Mouse (Mus musculus) MEL (cell line): ENCODE measurements around the gene Hist1h2ad. TPM values are rescaled to one million over a fixed set of nuclear protein-coding genes. Genes with fewer than 3 reads are reported as not detected.
"Not testable (repeated sequence)": the region's sequence is repeated elsewhere in the genome, so short reads cannot be mapped to it uniquely, and the experiment has no call there.

Experiments used
- DNase-seq: peaks from one replicate; pipeline ENCODE4 v3.0.0; 2011; ENCODE audit warnings: low read depth, low spot score
- H3K27ac ChIP-seq: 2 replicates; pipeline ENCODE4 v1.5.1; 2012; ENCODE audit warnings: low read depth, mild to moderate bottlenecking, control low read depth, low read length, moderate library complexity; ENCODE audit not compliant: control insufficient read depth
- H3K27me3 ChIP-seq, 2 experiments: fragments of 150-350 bp in 1 of 2; sonication (generic) in 1 of 2; 2 replicates each; pipeline ENCODE4 v1.6.1; 2012; ENCODE audit warnings: low read length in 2 of 2, mild to moderate bottlenecking in 2 of 2, improper control_type of control experiment in 1 of 2, moderate library complexity in 1 of 2; ENCODE audit not compliant: insufficient read depth in 2 of 2, control insufficient read depth in 1 of 2
- H3K36me3 ChIP-seq, 2 experiments: 2 replicates each; pipeline ENCODE4 v1.6.1; 2012 to 2014; ENCODE audit warnings: low read length in 2 of 2, improper control_type of control experiment in 1 of 2, inconsistent platforms in 1 of 2, mild to moderate bottlenecking in 1 of 2; ENCODE audit not compliant: insufficient read depth in 2 of 2, control insufficient read depth in 1 of 2
- H3K4me1 ChIP-seq, 2 experiments: fragments of 150-350 bp in 1 of 2; sonication (generic) in 1 of 2; 2 replicates each; pipeline ENCODE4 v1.6.1; 2012; ENCODE audit warnings: low read length in 2 of 2, improper control_type of control experiment in 1 of 2, mild to moderate bottlenecking in 1 of 2; ENCODE audit not compliant: insufficient read depth in 2 of 2, control insufficient read depth in 1 of 2
- H3K4me3 ChIP-seq, 2 experiments: fragments of 150-350 bp in 1 of 2; sonication (generic) in 1 of 2; 2 replicates each; pipeline ENCODE4 v1.5.1; 2012; ENCODE audit warnings: low read depth in 2 of 2, low read length in 2 of 2, mild to moderate bottlenecking in 2 of 2, moderate library complexity in 2 of 2, control low read depth in 1 of 2, improper control_type of control experiment in 1 of 2; ENCODE audit not compliant: control insufficient read depth in 1 of 2, insufficient read depth in 1 of 2
- H3K79me2 ChIP-seq: 2 replicates; pipeline ENCODE4 v1.6.1; 2012; ENCODE audit warnings: mild to moderate bottlenecking, low read length, moderate library complexity; ENCODE audit not compliant: control insufficient read depth, poor library complexity, insufficient read depth
- H3K9ac ChIP-seq: 2 replicates; pipeline ENCODE4 v1.6.1; 2012; ENCODE audit warnings: low read depth, mild to moderate bottlenecking, control low read depth, low read length, moderate library complexity; ENCODE audit not compliant: control insufficient read depth, poor library complexity, severe bottlenecking
- H3K9me3 ChIP-seq: fragments of 150-350 bp; sonication (generic); replicated peaks from 2 replicates; pipeline ENCODE4 v1.6.1; 2012; ENCODE audit warnings: mild to moderate bottlenecking, low read length, improper control_type of control experiment, moderate library complexity; ENCODE audit not compliant: insufficient read depth
- POLR2A ChIP-seq, 2 experiments: IDR thresholded peaks; 2 replicates each; pipeline ENCODE4 v1.6.1; 2011 to 2012; ENCODE audit warnings: low read length in 2 of 2, mild to moderate bottlenecking in 2 of 2, control low read depth in 1 of 2, improper control_type of control experiment in 1 of 2, low read depth in 1 of 2, moderate library complexity in 1 of 2; ENCODE audit not compliant: control insufficient read depth in 1 of 2, insufficient read depth in 1 of 2, poor library complexity in 1 of 2
- POLR2AphosphoS5 ChIP-seq: IDR thresholded peaks from 2 replicates; pipeline ENCODE4 v1.6.1; 2012; ENCODE audit warnings: low read depth, borderline replicate concordance, mild to moderate bottlenecking, inconsistent platforms, low read length, moderate library complexity, mixed read lengths
- TAL1 ChIP-seq: IDR thresholded peaks from 2 replicates; pipeline ENCODE4 v1.6.1; 2012; ENCODE audit warnings: mild to moderate bottlenecking, inconsistent platforms, low read length, moderate library complexity, mixed read lengths
- TBP ChIP-seq: IDR thresholded peaks from 2 replicates; pipeline ENCODE4 v1.8.0; 2011; ENCODE audit warnings: low read depth, low read length, improper control_type of control experiment
- UBTF ChIP-seq: IDR thresholded peaks from 2 replicates; pipeline ENCODE4 v1.6.1; 2012; ENCODE audit warnings: low read depth, mild to moderate bottlenecking, inconsistent platforms, low read length, improper control_type of control experiment, moderate library complexity, borderline replicate concordance; ENCODE audit not compliant: insufficient read depth
- polyA plus RNA-seq, 2 experiments: library from polyadenylated mRNA; stranded (reverse) in 1 of 2; unstranded in 1 of 2; fragments of >175 nt in 1 of 2; fragments of >200 nt in 1 of 2; gene quantifications; 2 replicates each; pipeline versions ENCODE4 v1.2.1 to v1.2.4; 2012; ENCODE audit warnings: low replicate concordance in 2 of 2, low read depth in 1 of 2; ENCODE audit not compliant: insufficient read length in 2 of 2, insufficient read depth in 1 of 2, missing spikeins in 1 of 2
- total RNA-seq: library from RNA; depleted of rRNA; stranded (reverse); fragments of 300-350 nt; gene quantifications from 2 replicates; pipeline ENCODE4 v1.2.3, GENCODE M21; 2012

Hist1h2ad gene
- total and polyA plus RNA-seq, 3 experiments = 0.14 to 924 TPM; not detected in 1

- peaks cover 0 to 21% of the 10 kb centered on the region in 2 experiments; a peak in 2 of 4 replicates for H3K36me3 ChIP-seq
- peak overlapping the region; percentile 2 to 42 for H3K4me3 ChIP-seq
- peak; percentile 82 for DNase-seq
These were observed 3.7 kb upstream of the Hist1h2ad start for GRCm38 (mm10) chr13:23570261-23571021.

GRCm38 (mm10) chr13:23571022-23571503 is 3.1 kb upstream of the Hist1h2ad start, which contains the start of the genes Hist1h2ae and Hist1h2bg:
TSS of gene Hist1h2ae (minus strand) at chr13:23571220.
TSS of gene Hist1h2bg (plus strand) at chr13:23571396.
- Histone ChIP-seq H3K9ac (peak within 1 kb of the TSS; percentile 99), H3K79me2 (peaks cover 3% of the 10 kb centered on the region; the same call in 1 of the 2 replicates), H3K27me3 (no peaks in the 10 kb centered on the region), H3K4me1 (no peaks in the 10 kb centered on the region; a peak in 1 of 4 replicates), H3K27ac (peak within 1 kb of the TSS; percentile 98), H3K36me3 (peaks cover 0 to 21% of the 10 kb centered on the region in 2 experiments; a peak in 2 of 4 replicates), H3K4me3 (peak within 1 kb of the TSS; percentile 4 to 42), H3K9me3 (no peaks in the 10 kb centered on the region)
- TF ChIP-seq POLR2AphosphoS5 (peak; percentile 95; the same call in 1 of the 2 replicates), TAL1 (no peak), TBP (peak; percentile 99), POLR2A (IDR thresholded peaks at IDR 0.05; ENCODE audit: control insufficient read depth in 1 of 2, insufficient read depth in 1 of 2, low read depth in 1 of 2, low read length in 2 of 2, poor library complexity in 1 of 2) (peak; percentile 11 to 80; a peak in 1 of 4 replicates)
- peak; percentile 97 for DNase-seq

More at GRCm38 (mm10) chr13:23570261-23571021, 3.7 kb upstream of the Hist1h2ad start:
- not testable (repeated sequence) for H3K9me3 ChIP-seq
- TF ChIP-seq POLR2A (IDR thresholded peaks at IDR 0.05; ENCODE audit: control insufficient read depth in 1 of 2, insufficient read depth in 1 of 2, low read depth in 1 of 2, low read length in 2 of 2, poor library complexity in 1 of 2) = peak; percentile 71 to 86
- TF ChIP-seq, all 39 proteins: peak for 1; not testable (repeated sequence) for 38
- Histone ChIP-seq H3K27ac (peak overlapping the region; percentile 98), H3K9ac (peak overlapping the region; percentile 82)
- H3K79me2 ChIP-seq, H3K27me3 ChIP-seq, H3K4me1 ChIP-seq: not testable (repeated sequence)

GRCm38 (mm10) chr13:23571504-23572217 is 2.5 kb upstream of the Hist1h2ad start:
- peak overlapping the region; percentile 99 for H3K9ac ChIP-seq

More at GRCm38 (mm10) chr13:23571504-23572217, 2.5 kb upstream of the Hist1h2ad start:
- Histone ChIP-seq H3K27ac (peak overlapping the region; percentile 98), H3K4me3 (peak overlapping the region; percentile 4 to 15; a peak in 3 of 4 replicates), H3K36me3 (peaks cover 0 to 21% of the 10 kb centered on the region in 2 experiments; a peak in 2 of 4 replicates)
- H3K79me2 ChIP-seq, H3K27me3 ChIP-seq, H3K9me3 ChIP-seq, H3K4me1 ChIP-seq: not testable (repeated sequence)
- DNase-seq = peak; percentile 85
- TF ChIP-seq TBP (peak; percentile 37; the same call in 1 of the 2 replicates), POLR2AphosphoS5 (peak; percentile 93; the same call in 1 of the 2 replicates), UBTF (peak; percentile 96; the same call in 1 of the 2 replicates), POLR2A (IDR thresholded peaks at IDR 0.05; ENCODE audit: control insufficient read depth in 1 of 2, insufficient read depth in 1 of 2, low read depth in 1 of 2, low read length in 2 of 2, poor library complexity in 1 of 2) (peak; percentile 91 to 95)
